Comparison of ENCODE assay signal across 10 mouse cellular contexts in genomic region chr10:8133451-8133952, GRCm38 (mm10).
DNase-seq lines count a peak whose midpoint lies in the region; ATAC-seq lines count a peak whose summit lies in the region.
"Had no signal": no experiment of that assay in that cellular context is flagged by ENCODE, and none has a peak within 500 bp of the region (broad histone marks: within the 10 kb centered on the region; RNA-seq: fewer than 3 reads in every experiment).

No protein-coding gene starts in this region.

- H3K27me3 ChIP-seq in hindbrain, embryonic 14.5 days (ENCODE audit: control insufficient read depth, insufficient read depth, low read length), result no peaks in the 10 kb centered on the region
- H3K27me3 ChIP-seq in midbrain, embryonic 12.5 days, result peaks cover 13% of the 10 kb centered on the region; the same call in 1 of the 2 replicates

- H3K4me3 ChIP-seq in hindbrain, embryonic 14.5 days (replicated peaks; ENCODE audit: low read length), result no peak overlapping the region
- no peak overlapping the region for H3K4me3 ChIP-seq in midbrain, embryonic 12.5 days

- WGBS in hindbrain, embryonic 14.5 days, result 17% methylated on average over 13 of the region's 13 CpGs
- 25% methylated on average over 13 of the region's 13 CpGs for WGBS in midbrain, embryonic 12.5 days

- peak; percentile 75; the same call in 1 of the 2 replicates for ATAC-seq in hindbrain, embryonic 14.5 days (ENCODE audit: low FRiP score)
- peak; percentile 67 for ATAC-seq in midbrain, embryonic 12.5 days (ENCODE audit: low FRiP score, low read depth)
- ATAC-seq in CD4-positive, CD25-positive, alpha-beta regulatory T cell, adult 4 months, result no peak

- peak; percentile 55 for DNase-seq in heart, adult 11 months
- DNase-seq in heart, adult 9 months (ENCODE audit: low spot score in 2 of 2), result no peak
- DNase-seq in embryo, embryonic 10 days (ENCODE audit: low spot score), result peak; percentile 65
- DNase-seq in hindbrain, embryonic 14.5 days (ENCODE audit: low spot score), result peak; percentile 33
- no peak for DNase-seq in cerebellum, adult 9-10 months
- no peak for DNase-seq in c-Kit-positive CD71-positive TER-119-positive erythroid progenitor cells, embryonic 14.5 days (ENCODE audit: low spot score)
- DNase-seq: gastrocnemius, postnatal 14 days; retina, postnatal 1 day had no signal

- H3K27ac ChIP-seq in hindbrain, embryonic 14.5 days, result peak overlapping the region; percentile 46; the same call in 1 of the 2 replicates
- no peak overlapping the region for H3K27ac ChIP-seq in midbrain, embryonic 12.5 days (replicated peaks)

- 0 out of 2 replicates have a peak, but pooled peaks cover 7% of the 10 kb centered on the region for H3K4me1 ChIP-seq in hindbrain, embryonic 14.5 days (replicated peaks; ENCODE audit: control insufficient read depth, insufficient read depth, low read length)
- H3K4me1 ChIP-seq in midbrain, embryonic 12.5 days, result peaks cover 12% of the 10 kb centered on the region

- H3K9ac ChIP-seq in hindbrain, embryonic 14.5 days, result no peak overlapping the region
- no peak overlapping the region for H3K9ac ChIP-seq in midbrain, embryonic 12.5 days (replicated peaks)

- H3K36me3 ChIP-seq in hindbrain, embryonic 14.5 days (replicated peaks; ENCODE audit: control insufficient read depth, insufficient read depth), result no peaks in the 10 kb centered on the region
- H3K36me3 ChIP-seq in midbrain, embryonic 12.5 days, result no peaks in the 10 kb centered on the region

- peak overlapping the region; percentile 22; the same call in 1 of the 2 replicates for H3K4me2 ChIP-seq in hindbrain, embryonic 14.5 days (replicated peaks)
- H3K4me2 ChIP-seq in midbrain, embryonic 12.5 days (replicated peaks), result peak overlapping the region; percentile 23

- no peaks in the 10 kb centered on the region for H3K9me3 ChIP-seq in hindbrain, embryonic 14.5 days (ENCODE audit: control insufficient read depth, low read length)
- no peaks in the 10 kb centered on the region for H3K9me3 ChIP-seq in midbrain, embryonic 12.5 days

Comparison
In these comparisons a context has a peak if more than half of its experiments do, and no peak if none do; other contexts are left out.
1. DNase-seq: peak in heart, adult 11 months (single experiment), embryo, embryonic 10 days (single experiment) and hindbrain, embryonic 14.5 days (single experiment); none in heart, adult 9 months (0 of 2), cerebellum, adult 9-10 months (single experiment) and c-Kit-positive CD71-positive TER-119-positive erythroid progenitor cells, embryonic 14.5 days (single experiment).